Mouse (Mus musculus): Measurements from ENCODE around the gene Il2rb. TPM values are rescaled to one million over a fixed set of nuclear protein-coding genes. Genes with fewer than 3 reads are reported as not detected.

Il2rb gene
- polyA plus RNA-seq, 1 experiment: not detected

DNA sequence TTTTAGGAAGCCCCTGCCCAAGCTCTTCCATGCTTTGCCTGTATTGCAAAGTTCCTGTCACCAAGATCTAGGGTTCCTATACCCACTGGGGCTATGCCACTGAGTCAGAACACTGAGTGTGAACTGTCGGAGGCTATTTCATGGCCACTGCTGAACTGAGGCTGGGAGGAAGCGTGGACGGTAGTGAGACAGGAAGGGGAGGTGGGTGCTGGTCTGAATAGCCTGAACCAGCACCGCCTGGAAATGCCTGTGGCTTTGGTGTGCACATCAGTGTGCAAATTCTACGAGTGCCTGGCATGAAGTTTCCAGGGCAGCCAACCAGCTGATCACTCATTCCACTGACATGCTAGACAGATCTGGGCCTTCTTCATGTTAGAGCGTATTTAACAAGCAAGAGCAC is 26.8 kb upstream of the Il2rb start:
- no peak overlapping the region for H3K4me3 ChIP-seq (replicated peaks)
- TF ChIP-seq GATA1 (IDR thresholded peaks at IDR 0.05; ENCODE audit: borderline replicate concordance, low read length) (no peak), FLI1 (IDR thresholded peaks at IDR 0.05; ENCODE audit: low read length) (no peak)
- peaks cover 11% of the 10 kb centered on the region for H3K27me3 ChIP-seq (replicated peaks)
- H3K36me3 ChIP-seq (replicated peaks; ENCODE audit: low read length): peaks cover 44% of the 10 kb centered on the region
- peaks cover 84% of the 10 kb centered on the region for H3K4me1 ChIP-seq
- no peaks in the 10 kb centered on the region for H3K9me3 ChIP-seq

DNA sequence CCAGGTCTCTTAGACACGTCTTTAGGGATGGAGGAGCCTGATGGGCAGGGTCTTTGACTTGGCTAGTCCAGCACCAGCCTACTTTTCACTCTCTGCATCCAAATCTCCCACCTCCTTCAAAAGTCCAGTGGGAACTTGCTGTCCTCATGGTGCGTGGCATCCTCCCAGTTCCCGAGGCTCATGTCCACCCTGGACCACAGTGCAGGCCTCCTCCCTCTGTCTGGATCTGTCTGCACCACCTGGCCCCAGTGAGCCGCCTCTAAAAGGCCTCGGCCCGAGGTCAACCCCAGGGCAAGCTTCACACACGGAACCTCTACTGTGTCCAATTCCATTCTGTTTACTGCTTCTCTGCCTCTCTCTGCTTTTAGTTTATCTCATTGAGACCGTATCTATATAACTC is 26.3 kb upstream of the Il2rb start:
- Histone ChIP-seq H3K27me3 (replicated peaks) (peaks cover 10% of the 10 kb centered on the region), H3K36me3 (replicated peaks; ENCODE audit: low read length) (peaks cover 39% of the 10 kb centered on the region)
- TF ChIP-seq FLI1 (IDR thresholded peaks at IDR 0.05; ENCODE audit: low read length) (no peak), GATA1 (IDR thresholded peaks at IDR 0.05; ENCODE audit: borderline replicate concordance, low read length) (no peak)

DNA sequence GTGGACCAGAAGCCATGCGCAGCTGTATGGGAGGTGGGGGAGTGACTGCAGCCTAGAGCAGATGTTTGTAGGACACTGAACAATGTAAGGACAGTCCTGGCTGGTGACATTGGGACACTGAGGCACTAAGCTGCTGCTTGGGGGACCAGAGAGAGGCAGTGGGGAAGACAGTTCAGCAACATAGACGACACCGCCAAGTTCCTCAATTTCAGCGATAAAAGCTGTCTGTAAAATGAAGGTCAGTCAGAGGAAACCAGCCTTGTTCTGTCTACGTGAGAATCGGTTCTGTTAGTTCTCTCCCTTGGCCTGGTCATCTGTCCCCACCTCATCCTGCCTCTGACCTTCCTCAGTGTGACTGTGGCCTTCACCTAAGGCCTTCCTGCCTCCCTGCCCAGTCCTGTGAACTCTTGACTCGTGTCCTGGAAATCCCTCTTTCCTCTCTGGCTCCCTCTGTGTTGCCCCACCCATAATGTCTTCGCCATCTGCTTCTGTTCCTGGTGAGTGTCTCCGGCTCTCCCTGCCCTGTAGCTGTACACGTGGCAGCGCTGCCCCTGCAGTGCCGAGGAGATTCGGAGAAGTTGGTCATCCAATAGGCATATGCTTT is 25.1 kb upstream of the Il2rb start:
- Histone ChIP-seq H3K4me1 (peaks cover 90% of the 10 kb centered on the region), H3K36me3 (replicated peaks; ENCODE audit: low read length) (peaks cover 28% of the 10 kb centered on the region), H3K27me3 (replicated peaks) (peaks cover 7% of the 10 kb centered on the region), H3K9me3 (no peaks in the 10 kb centered on the region), H3K4me3 (replicated peaks) (peak overlapping the region; percentile 52)
- TF ChIP-seq FLI1 (IDR thresholded peaks at IDR 0.05; ENCODE audit: low read length): no peak
- no peak for TF ChIP-seq GATA1 (IDR thresholded peaks at IDR 0.05; ENCODE audit: borderline replicate concordance, low read length)

More for the DNA sequence above, 26.3 kb upstream of the Il2rb start:
- no peak overlapping the region for H3K4me3 ChIP-seq (replicated peaks)
- H3K4me1 ChIP-seq: peaks cover 84% of the 10 kb centered on the region
- no peaks in the 10 kb centered on the region for H3K9me3 ChIP-seq

DNA sequence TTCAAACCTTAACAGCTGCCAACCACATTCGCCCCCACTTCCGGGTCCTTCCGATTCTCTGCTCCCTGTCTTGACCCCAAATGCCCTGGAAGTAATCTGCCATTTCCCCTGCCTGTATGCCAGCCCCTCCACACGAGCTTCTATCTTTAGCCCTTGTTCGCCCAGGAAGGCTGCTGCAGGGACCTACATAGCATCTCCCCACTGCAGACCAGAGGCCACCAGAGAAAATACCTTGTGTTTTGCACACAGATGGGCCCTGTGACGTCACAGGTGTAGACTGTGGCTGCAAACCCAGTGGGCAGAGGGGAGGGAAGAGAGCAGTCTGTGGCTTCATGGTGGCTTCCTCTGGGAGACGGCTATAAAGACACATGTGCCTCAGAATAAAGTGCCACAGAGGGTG is 23.1 kb upstream of the Il2rb start:
- Histone ChIP-seq H3K4me1 (peaks cover 89% of the 10 kb centered on the region), H3K4me3 (replicated peaks) (no peak overlapping the region), H3K9me3 (no peaks in the 10 kb centered on the region), H3K27me3 (replicated peaks) (peaks cover 2% of the 10 kb centered on the region), H3K36me3 (replicated peaks; ENCODE audit: low read length) (peaks cover 8% of the 10 kb centered on the region)
- TF ChIP-seq GATA1 (IDR thresholded peaks at IDR 0.05; ENCODE audit: borderline replicate concordance, low read length) (no peak), FLI1 (IDR thresholded peaks at IDR 0.05; ENCODE audit: low read length) (no peak)

DNA sequence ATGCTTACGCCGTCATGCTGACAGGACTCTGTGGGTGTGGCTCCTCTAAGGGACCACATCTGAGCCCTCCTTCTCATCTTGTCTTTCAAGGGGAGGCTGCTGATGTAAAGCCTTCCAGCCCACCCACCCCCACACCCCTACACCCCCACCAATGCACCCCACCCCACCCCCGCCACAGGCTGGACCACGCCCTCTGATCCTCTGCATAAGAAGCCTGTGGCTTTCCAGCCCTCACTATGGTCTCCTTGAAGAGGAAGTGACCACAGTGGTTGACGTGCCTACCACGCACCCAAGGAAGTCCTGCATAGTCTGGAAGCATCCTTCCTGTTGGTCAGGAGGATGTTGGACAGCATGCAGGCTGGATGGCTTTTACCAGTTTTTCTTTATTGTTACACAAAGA is 20.7 kb upstream of the Il2rb start:
- no peak for TF ChIP-seq GATA1 (IDR thresholded peaks at IDR 0.05; ENCODE audit: borderline replicate concordance, low read length)
- no peak for TF ChIP-seq FLI1 (IDR thresholded peaks at IDR 0.05; ENCODE audit: low read length)
- Histone ChIP-seq H3K9me3 (no peaks in the 10 kb centered on the region), H3K4me3 (replicated peaks) (peak overlapping the region; percentile 42), H3K27me3 (replicated peaks) (peaks cover 4% of the 10 kb centered on the region), H3K36me3 (replicated peaks; ENCODE audit: low read length) (no peaks in the 10 kb centered on the region), H3K4me1 (peaks cover 79% of the 10 kb centered on the region)

DNA sequence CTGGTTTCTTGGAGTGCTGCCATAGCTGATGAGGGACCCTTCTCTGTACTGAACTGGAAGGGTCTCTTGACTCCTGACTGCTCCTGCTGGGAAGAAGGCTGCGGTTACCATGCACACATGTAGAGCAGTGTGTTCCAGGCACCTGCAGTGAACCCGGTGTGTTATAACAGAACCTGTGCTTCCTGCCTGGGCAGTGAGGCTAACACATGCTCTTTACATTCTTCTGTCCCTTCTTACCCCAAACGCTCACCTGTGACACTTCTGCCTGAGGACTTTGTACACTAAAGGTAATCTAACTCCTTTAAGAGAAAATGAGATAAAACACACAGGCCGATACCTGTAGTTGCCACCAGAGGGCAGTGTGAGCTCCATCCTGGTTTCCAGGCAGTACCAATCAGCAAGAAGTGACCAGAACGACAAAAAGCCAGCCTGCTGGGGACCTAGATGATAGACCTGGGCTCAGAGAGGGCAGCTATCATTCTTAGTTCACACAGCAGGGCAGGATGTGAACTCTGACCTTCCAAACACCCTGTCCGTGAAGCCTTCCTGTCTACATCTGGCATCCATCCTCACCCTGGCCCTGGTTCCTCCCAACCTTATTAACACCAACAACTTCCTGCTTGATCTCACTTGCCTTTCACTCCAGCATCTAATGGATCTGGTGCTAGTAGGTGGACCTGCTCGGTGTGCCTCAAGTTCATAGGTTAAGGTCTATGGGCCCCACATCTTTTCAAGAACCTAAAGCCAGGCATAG is 19.5 kb upstream of the Il2rb start:
- Histone ChIP-seq H3K4me3 (replicated peaks) (peak overlapping the region; percentile 64), H3K36me3 (replicated peaks; ENCODE audit: low read length) (no peaks in the 10 kb centered on the region), H3K4me1 (peaks cover 79% of the 10 kb centered on the region), H3K9me3 (no peaks in the 10 kb centered on the region), H3K27me3 (replicated peaks) (peaks cover 4% of the 10 kb centered on the region)
- TF ChIP-seq GATA1 (IDR thresholded peaks at IDR 0.05; ENCODE audit: borderline replicate concordance, low read length) (no peak), FLI1 (IDR thresholded peaks at IDR 0.05; ENCODE audit: low read length) (no peak)

DNA sequence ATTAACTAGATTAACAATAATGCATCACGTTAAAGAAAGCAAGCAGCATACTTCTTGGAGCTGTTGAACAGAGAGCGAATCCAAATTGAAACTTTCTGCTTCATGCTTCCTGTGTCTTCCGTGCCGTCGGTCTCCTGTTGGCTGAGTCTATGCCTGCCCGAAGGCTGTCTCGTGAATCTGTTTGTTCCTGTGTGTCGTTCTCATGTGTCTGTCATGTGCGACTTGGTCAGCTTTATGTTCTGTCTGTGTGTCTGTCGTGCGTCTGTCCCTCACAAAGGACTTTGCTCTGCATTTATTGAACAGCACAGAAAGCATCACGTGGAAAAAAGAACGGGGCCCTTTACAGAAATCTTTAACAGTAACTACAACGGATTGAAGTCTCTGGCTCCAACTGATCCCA is 17.9 kb upstream of the Il2rb start:
- Histone ChIP-seq H3K4me1 (peaks cover 68% of the 10 kb centered on the region), H3K27me3 (replicated peaks) (peaks cover 9% of the 10 kb centered on the region), H3K9me3 (no peaks in the 10 kb centered on the region), H3K4me3 (replicated peaks) (no peak overlapping the region), H3K36me3 (replicated peaks; ENCODE audit: low read length) (no peaks in the 10 kb centered on the region)
- TF ChIP-seq FLI1 (IDR thresholded peaks at IDR 0.05; ENCODE audit: low read length) (no peak), GATA1 (IDR thresholded peaks at IDR 0.05; ENCODE audit: borderline replicate concordance, low read length) (no peak)

DNA sequence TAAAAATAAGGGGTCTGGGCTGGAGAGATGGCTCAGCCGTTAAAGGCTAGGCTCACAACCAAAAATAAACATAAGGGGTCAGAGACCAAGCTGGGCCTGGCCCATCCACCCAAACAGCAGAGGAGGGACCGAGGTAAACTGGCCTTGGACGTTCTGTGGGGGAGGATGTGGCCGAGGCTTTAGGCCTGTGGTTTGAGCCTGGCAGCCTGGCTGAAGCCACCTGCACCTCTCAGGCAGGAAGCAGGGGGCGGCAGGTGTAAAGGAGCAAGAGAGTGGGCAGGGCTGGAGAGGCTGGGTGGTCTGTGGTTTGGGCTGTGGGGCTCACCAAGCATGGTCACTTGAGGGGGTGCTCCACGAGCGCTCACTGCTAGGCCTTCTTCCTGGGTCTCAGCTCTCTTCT is 16.9 kb upstream of the Il2rb start:
- no peak for TF ChIP-seq GATA1 (IDR thresholded peaks at IDR 0.05; ENCODE audit: borderline replicate concordance, low read length)
- no peak for TF ChIP-seq FLI1 (IDR thresholded peaks at IDR 0.05; ENCODE audit: low read length)
- Histone ChIP-seq H3K4me3 (replicated peaks) (no peak overlapping the region), H3K27me3 (replicated peaks) (peaks cover 15% of the 10 kb centered on the region), H3K36me3 (replicated peaks; ENCODE audit: low read length) (no peaks in the 10 kb centered on the region), H3K4me1 (peaks cover 58% of the 10 kb centered on the region), H3K9me3 (no peaks in the 10 kb centered on the region)

DNA sequence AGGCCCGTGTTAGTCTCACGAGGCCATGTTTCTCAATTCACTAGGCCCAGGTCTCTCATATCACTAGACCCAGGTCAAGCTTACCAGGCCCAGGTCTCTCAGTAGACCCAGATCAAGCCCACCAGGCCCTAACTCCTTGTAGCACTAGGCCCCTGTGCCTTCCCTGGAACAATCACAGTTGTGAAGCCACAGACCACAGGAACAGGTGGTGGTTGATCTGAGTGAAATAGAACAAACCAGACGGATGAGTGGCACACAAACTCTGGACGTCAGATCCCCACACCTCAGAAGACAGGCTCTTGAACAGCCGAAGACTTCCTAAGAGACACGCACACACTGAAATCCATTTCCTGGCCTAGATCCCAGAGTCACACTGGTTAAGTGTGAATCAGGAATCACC is 15.7 kb upstream of the Il2rb start:
- Histone ChIP-seq H3K36me3 (replicated peaks; ENCODE audit: low read length) (no peaks in the 10 kb centered on the region), H3K4me3 (replicated peaks) (no peak overlapping the region), H3K4me1 (peaks cover 45% of the 10 kb centered on the region), H3K9me3 (peaks cover 5% of the 10 kb centered on the region), H3K27me3 (replicated peaks) (peaks cover 27% of the 10 kb centered on the region)
- TF ChIP-seq GATA1 (IDR thresholded peaks at IDR 0.05; ENCODE audit: borderline replicate concordance, low read length): no peak
- no peak for TF ChIP-seq FLI1 (IDR thresholded peaks at IDR 0.05; ENCODE audit: low read length)

DNA sequence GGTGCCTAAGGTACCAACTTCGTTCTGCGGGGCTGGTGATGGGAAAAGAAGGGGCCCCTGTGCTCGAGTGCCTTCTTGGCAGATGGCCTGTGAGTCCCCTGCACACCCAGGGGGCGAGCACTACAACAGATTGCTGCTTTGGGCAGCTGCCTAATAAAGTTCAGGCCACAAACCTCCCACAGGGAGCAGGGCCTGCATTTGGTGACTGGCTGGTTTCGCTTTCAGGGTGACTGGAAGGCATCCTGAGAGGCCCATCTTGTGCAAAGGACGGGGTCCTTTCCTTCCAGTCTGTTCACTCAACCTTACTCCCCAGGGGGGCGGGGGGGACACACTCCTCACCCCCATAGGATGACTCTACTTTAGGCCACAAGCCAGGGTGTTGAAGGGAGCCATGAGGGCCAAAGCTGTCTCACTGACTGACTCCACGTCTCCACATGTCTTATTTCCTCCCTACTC is 15.1 kb upstream of the Il2rb start:
- peaks cover 33% of the 10 kb centered on the region for H3K27me3 ChIP-seq (replicated peaks)
- peaks cover 11% of the 10 kb centered on the region for H3K9me3 ChIP-seq
- peak overlapping the region; percentile 60 for H3K4me3 ChIP-seq (replicated peaks)
- H3K36me3 ChIP-seq (replicated peaks; ENCODE audit: low read length): no peaks in the 10 kb centered on the region
- TF ChIP-seq FLI1 (IDR thresholded peaks at IDR 0.05; ENCODE audit: low read length) (no peak), GATA1 (IDR thresholded peaks at IDR 0.05; ENCODE audit: borderline replicate concordance, low read length) (no peak)
- peaks cover 40% of the 10 kb centered on the region for H3K4me1 ChIP-seq

Data from megakaryocyte, embryonic 14.5 days (primary cell).